Mouse (Mus musculus) CD4-positive, CD25-positive, alpha-beta regulatory T cell, adult 2 months (primary cell): ENCODE results near the gene Tcf15.

ENCODE experiments used
- DNase-seq: peaks from one replicate; pipeline ENCODE4 v3.0.0-alpha.2; 2012; ENCODE audit warnings: low read depth, low spot score

The Tcf15 gene

DNA sequence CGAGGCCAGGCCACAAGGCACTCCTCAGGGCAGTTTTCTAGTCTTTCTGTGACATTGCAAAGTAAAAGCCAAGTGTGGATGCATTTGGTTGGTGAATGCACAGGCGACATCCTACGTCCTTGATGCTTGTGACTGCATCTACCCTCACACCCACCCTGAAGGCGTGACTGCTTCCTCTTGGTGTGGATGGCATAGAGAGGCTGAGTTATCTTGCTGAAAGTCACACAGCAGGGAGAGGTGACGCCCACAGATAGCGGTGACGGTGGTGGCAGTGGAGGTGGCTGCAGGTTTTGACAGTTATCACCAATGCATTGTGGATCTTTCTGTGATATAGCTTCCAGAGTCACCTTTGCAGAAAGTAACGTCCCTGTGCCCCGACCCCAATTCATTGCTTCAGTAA is 20.5 kb upstream of the Tcf15 start:
- no peak for DNase-seq

DNA sequence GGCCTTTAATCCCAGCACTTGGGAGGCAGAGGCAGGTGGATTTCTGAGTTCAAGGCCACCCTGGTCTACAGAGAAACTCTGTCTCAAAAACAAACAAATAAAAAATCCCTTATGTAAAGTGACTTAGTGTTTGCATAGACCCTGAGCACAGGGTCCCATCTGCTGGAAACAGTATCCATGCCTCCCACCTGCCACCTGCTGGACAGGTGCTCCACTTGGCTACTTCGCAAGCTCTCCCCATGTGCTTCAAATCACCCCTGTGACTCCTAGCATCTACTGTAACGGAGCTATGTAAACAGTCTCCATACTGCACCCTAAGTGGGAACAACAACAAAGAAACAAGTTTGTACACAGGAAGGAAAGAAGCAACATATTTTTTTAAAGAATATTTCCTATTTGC is 14.8 kb upstream of the Tcf15 start:
- no peak for DNase-seq

DNA sequence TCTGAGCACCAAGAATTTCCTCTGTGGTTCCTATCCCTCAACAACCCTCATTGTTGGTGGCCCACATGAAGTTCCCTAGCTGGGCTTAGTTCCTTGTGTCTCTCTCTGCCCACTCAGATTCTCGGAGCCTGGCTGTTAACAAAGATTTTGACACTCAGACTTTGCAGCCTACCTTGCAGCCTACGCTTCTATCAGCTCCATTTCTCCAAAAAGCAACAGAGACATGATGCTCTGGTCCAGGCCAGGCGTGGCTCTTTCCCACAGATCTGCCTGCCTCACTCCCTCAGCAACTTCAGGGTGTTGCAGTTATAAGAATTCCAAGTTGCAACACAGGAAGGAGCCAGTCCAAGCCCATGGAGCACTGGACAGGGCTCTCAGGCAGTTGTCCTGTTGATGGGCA is 13.6 kb upstream of the Tcf15 start:
- DNase-seq, result no peak

DNA sequence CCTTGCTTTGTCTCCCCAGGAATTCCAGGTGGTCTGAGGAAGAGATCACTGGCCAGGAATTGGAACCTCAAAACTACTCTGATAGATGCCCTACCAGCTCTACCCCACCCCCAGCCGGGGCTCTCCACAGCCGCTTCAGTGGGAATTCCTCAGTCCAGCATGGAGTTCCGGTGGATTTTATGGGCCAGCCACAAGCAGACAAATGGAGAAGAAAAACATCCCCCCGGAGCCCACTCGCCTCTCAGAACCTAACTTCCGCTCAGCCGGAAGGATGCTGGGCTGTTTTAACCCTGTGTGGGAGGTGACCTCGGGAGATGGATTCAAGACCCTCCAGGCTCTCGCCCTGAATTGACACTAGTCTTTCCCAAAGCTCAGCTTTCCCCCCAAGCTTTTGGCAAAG is 11.3 kb upstream of the Tcf15 start:
- DNase-seq, result no peak

DNA sequence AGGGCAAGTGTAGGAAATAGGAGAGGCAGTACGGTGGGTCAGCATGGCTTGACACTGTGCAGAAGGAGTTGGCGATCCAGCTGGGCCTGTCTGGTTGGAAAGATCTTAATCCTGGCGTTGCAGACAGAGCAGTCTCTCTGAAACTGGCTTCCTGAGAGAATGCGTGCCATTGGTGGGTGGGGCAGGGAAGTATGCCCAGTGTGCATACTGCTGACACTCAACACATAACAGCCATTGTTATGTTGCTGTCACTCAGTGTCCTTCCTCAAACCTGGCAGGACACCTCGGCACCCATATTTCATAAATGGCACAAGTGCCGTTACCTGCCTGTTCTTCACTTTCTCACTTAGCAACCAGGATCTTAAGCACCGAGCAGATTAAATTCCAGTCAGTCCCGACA is 10.7 kb upstream of the Tcf15 start:
- no peak for DNase-seq

DNA sequence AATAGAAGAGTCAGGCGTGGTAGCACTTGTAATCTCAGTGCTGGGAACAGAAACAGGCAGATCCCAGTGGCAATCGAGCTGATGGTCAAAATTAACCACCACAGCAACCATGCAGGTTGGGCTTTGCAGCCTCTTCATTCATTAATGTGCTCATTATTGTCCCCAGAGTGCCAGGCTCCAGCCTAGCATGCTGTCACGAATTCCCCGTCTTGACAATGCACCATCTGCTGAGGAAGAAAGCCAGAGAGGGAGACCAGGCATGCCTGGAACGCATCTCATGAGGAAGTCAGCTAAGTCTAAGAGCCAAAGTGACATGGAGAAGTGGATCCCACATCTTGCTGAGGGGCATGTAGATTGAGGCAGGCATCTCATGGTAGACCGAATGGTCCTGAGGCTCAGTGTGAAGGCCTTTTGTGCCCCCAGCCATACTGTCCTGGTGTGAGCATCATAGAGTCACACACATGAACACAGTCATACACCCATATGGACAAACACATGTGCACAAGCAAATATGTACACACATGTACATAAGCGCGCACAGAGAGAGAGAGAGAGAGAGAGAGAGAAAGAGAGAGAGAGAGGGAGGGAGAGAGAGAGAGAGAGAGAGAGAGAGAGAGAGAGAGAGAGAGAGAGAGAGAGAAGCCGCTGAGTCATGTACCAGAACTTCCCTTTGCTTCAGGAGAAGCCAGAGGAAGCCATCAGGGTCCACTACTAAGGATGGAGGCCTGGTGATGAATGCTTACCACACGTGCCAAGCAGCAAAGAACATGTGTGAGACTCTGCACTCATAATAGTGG is 4.0 kb upstream of the Tcf15 start:
- DNase-seq, result no peak

DNA sequence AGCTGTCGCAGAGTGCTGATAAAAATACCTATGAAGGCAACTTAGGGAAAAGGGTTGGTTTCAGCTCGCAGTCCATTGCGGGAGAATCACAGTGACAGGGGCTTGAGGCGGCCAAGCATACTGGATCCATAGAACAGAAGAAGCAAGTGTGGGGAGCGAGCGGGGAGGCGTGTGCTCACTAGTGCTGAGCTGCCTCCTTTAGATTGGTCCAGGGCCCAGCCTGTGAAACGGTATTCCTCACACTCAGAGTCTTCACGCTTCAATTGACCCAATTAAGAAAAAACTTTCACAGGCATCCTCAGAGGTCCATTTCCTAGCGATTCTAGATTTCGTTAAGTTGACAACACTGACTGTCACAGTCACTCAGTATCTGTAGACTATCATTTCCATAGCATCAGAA is 2.4 kb upstream of the Tcf15 start:
- DNase-seq, result no peak

DNA sequence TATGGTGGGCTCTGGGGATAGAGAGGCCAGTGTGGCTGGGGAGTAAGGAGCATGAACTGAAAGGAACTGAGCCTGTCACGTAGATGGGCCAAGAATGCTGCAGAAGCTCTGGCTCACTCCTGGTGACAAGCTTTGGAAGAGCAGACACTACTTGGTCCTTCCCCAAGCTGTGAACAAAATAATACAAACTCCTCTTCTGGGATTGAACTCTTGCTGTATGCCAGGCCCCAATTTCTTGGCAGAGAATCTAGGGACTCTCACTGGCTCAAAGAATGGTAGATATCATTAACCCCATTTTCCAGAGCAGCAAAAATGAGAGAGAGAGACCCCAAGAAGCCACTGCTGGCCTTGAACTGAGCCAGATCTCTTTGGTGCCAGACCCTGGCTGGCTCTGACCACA is 1.9 kb upstream of the Tcf15 start:
- no peak for DNase-seq

DNA sequence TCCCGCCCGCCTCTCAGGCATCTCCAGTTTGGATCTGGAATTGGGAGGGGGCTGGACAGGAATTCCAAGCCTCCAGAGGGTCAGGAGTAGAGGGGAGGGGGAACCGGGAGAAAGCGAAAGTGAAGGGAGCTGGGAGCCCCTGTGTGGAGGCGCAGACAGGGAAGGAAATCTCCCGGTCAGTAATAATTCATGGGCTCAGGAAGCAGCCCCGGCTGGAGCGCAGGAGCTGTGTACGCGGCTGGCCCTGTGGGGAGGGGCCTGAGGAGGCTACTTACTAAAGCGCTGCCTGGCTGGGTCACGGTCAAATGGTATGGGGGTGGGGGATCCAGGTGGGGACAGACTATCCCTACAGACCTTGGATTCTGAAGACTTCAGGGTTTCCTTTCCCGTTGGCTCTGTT is 1.3 kb upstream of the Tcf15 start:
- DNase-seq, result no peak

DNA sequence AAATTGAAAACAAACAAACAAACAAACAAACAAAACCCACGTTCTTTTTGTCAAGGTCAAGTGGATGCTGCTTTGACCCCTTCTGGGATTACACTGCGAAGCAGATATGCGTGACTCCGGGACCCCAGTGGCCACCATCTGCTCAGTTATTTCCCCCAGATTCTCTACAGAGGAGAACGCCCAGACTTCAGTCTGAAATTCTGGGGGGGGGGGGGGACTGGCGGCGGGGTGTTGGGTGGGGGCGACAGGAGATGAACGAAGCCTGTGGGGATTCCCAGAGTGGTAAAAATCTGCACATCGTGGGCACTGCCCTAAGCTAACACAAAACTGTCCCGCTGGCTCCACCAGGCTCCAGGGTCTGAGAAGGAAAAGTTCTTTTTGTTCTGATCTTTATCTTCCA is 790 bp upstream of the Tcf15 start:
- DNase-seq, result no peak

DNA sequence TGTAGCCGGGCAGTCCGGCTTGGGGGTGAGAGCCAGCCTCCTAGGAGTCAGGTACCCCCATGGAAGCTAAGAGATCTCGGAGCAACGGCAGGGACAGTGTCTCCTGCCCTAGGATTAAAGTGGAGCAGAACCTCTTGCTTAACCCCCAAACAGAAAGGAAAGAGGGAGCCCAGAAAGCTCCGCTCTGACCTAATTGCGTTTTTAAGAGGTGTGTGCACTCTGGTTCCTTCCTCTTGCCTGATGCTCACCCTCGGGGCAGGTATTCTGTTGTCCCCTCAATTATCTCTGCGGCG is 743 bp downstream of the Tcf15 start:
- no peak for DNase-seq

DNA sequence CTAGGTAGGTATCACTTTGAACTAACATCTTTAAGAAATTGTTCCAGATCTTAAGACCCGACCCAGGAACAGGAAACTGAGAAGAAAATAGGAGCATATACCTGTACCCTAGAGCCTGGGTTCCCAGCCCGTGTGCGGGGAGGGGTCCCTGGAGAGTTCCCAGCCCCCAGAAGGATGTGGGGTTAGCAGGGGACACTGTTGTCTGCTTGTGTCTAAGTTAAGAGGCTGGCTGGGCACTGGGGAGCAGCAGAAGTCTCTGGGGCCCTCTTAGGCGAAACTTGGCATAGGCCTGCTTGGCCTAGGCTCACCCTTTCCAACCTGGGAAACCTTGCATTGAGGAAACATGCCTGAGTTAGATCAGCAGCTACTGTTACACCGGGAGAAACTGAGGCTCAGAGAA is 1.1 kb downstream of the Tcf15 start:
- no peak for DNase-seq

DNA sequence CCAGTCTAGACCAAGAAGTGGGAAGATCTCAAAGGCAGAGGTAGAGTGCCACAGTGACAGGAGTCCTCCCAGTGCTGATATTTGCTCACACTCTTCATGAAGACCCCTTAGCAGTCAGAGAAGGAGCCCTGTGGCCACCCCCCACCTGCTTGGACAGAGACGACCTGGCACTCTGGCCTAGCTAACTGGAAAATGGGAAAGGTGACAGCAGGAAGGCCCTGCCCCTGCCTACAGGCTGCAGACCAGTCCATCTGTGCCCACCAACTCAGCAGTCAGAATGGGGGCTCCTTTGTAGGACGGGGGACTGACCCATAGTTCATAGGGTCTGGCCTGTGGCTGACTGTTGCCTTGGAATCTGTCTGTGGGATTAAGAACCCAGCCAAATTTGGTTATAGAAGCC is 2.4 kb downstream of the Tcf15 start:
- no peak for DNase-seq

DNA sequence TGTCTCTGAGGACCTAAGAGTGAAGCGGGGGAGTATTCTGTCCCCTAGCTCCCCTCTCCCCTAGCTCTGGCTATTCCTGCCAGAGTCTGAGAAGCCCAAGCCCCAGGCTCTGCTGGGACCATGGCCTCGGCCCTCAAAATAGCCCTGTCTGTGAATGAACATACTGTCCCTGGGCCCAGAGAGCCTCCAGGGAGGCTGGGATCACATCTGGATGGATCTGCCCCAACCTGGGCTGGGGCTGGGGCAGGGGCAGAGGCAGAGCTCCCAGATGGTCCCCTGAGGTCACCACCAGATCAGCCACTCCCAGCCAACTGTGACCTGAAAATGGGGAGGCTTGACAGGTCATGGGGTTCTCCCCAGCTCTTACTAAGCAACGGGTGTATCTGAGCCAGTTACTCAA is 3.7 kb downstream of the Tcf15 start:
- DNase-seq, result no peak

DNA sequence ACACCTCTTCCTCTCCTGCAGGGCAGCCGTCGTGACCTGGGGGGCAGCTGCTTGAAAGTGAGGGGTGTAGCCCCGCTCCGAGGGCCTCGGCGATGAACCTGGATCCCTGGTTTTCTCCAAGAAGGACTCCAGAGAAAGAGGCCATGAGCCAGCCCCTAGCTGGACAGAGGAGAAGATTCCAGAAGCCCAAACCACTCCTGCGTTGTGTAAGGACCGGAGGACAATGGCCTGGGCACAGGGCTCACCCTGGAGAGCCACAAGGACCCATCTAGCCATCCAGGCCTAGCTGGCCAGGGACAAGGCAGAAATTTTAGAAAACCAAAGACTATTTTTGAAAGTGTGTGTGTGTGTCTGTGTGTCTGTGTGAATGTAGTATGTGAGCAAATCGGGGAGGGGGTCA is 5.3 kb downstream of the Tcf15 start:
- no peak for DNase-seq

DNA sequence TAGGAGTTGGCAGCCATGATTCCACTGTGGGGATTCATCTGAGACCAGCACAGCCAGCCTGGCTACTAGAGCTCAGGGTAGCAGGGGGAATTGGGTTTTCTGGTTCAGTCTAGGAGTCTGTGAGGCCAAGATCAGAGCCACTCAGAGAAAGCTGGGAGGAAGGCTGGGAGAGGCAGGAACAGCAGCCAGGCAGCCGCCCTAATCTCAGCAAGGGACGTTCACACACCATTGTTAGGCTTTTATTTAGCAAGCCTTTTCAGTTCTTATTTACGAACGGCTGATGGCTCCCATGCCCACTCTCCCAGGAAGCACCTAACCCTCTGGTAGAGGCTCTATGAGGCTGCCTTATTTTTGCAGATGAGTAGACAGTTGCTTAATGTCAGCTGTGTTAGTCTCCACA is 6.5 kb downstream of the Tcf15 start:
- no peak for DNase-seq

DNA sequence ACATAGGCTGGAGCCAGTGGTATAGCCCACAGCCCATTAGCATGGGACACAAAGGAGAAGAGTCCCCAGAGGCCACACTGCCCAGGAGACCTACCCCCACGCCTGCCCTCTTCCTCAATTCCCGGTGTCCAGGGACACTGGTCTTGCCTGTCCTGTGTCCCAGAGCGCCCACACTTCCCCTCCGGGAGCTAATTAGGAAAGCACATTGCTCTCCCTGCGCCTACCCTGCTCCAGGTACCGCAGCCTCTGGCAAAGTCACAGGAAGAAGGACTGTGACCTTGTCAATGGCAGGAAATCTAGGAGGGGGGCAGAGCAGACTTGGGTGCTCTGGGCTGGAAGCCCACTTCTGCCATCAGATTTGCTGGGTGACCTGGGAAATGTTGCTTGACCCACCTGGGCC is 7.0 kb downstream of the Tcf15 start:
- DNase-seq, result no peak

DNA sequence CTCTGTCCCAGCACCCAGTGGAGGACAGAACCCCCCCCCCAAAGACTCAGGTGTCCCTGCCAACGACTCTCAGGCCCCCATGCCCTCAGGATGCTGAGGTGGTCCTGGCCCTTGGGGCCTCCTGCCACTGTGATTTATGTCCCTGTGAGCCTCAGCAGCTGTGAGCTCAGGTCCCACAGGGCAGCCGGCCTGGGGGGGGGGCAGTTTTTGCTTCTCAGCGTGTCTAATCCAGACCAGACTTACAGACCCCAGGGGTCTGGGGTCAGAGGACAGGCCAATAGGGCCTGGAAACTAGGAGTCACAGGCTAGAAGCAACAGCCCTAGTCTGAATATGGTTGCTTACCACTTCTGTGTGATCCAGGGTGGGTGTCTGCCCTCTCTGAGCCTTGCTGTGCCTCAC is 10.0 kb downstream of the Tcf15 start:
- DNase-seq, result no peak

DNA sequence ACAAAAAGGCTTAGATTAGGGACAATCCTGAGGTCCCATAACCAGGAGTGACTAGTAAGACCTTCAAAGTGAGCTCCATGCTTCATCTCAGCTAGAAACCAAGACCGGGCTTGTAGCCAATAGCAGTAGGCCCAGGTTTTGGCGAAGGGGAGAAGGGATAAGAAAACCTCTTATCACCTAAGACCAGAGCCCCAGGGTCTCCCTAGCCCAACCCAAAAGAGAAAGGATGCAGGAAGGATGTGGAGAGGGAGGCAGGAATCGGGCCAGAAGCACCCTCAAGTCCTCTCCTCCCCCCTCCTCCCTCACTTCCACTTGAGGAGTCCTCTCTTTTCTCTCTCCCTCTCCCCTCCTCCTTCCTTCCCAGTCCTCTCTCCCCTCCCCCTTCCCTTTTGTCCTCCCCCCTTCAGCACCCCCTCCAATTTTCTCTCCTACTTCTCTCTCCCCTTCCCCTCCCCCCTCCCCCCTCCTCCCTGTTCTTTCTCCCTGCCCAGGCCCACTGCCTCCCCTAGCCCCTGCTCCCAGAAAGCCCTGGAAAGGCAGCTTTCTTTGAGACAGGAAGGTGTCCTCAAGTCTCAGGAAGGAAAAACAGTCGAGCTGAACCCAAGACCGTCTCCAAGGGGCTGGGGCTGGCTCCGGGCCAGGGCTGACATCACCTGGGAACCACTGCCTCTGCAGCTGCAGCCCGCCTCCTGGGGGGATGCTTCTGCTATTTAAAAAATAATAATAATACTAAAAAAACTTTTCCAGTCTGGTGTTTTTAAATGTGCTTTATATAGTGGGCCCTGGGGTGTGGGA is 12.2 kb downstream of the Tcf15 start:
- DNase-seq, result no peak

DNA sequence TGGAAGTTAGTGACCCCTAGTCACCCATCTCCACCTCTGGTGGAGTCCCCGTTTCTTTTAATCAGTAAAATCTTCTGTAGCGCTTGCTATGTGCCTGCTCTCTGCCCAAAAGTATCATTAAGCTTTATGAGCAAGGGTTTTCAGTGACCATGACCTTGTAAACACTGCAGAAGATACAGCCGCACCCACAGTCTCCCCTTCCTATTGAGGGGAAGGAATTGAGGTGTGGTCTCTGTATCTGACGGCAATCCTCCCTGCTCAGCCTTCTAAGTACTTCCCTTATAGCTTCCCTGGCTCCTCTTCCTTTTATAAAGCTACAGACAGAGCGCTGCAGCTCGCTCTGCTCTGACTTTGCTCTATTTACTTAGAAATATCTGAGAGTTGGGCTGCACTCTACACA is 13.1 kb downstream of the Tcf15 start:
- no peak for DNase-seq

DNA sequence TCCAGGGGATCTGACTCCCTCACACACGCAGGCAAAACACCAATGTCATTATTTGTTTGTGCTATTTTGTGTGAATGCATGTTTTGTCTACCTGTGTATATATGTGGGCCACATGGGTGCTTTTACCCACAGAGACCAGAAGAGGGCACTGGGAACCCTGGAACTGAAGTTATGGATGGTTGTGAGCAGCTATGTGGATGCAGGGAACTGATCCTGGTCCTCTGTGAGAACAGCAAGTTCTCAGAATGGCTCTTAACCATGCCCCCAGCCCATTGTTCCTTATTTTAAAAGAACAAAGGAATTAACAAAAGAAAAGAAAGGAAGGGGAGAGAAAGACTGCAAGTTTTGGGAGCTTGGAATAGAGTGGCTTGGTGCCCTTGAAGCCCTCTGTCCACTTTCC is 16.1 kb downstream of the Tcf15 start:
- DNase-seq, result no peak

DNA sequence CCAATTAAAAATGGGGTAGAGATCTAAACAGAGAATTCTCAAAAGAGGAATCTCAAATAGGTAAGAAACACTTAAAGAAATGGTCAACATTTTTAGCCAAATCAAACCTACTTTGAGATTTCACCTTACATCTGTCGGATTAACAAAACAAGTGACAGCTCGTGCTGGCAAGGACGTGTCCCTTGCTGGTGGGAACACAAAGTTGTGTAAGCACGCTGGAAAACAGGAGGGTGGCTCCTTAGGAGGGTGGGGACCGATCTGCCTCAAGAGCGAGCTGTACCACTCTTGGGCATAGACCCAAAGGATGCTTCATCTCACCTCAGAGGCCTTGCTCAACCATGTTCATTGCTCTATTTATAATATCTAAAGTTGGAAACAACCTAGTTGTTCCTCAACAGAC is 22.9 kb downstream of the Tcf15 start:
- no peak for DNase-seq

DNA sequence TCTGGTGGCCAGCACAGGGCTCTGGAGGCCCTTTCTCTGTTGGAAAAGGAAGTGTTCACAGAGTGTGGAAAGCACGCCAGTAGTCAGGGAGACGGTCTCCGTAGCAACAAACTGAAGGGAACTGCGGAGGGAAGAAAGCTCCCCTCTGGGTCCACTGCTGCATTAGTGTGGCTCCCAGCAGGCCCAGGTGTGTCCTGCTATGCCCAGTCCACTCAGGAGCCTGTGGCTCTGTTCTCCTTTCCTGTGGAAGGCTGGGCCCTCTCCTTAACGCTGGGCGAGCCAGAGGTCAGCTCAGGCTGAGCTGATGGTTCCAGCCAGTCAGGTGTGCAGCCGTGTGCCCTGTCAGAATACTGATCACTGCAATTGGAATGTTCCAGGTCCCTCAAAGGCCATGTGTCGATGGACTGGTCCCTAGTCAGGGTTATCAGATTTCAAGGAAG is 24.5 kb downstream of the Tcf15 start:
- DNase-seq, result no peak

DNA sequence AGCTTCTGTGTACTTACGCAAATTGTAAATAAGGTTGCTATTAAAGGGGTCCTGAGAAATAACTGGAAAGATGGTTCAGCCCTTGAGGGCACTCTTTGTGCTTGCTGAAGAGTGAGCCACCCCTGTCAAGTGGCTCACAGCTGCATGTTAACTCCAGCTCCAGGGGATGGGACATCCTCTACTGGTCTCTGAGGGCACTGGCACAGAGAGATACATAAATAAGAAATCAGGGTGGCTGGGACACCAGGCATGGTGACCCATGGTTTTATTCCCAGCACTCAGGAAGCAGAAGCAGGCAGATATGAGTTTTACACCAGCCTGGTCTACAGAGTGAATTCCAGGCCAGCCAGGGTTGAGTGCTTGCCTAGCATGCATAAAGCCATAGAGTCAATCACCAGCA is 26.0 kb downstream of the Tcf15 start:
- DNase-seq, result no peak
